Mouse (Mus musculus): ENCODE data around the gene Cd27. TPM values are rescaled to one million over a fixed set of nuclear protein-coding genes. Genes with fewer than 3 reads are reported as not detected.
"Not testable (repeated sequence)": the region's sequence is repeated elsewhere in the genome, so short reads cannot be mapped to it uniquely, and the experiment has no call there.

Cd27 gene
- total RNA-seq (2015; ENCODE audit: low replicate concordance) (5.0 and 7.5 TPM in 2 replicates), total RNA-seq (2017; ENCODE audit: low replicate concordance) (0.51 and 1.2 TPM in 2 replicates)

- no peak for ATAC-seq (replicated peaks; ENCODE audit: low FRiP score, poor library complexity, severe bottlenecking)
These were observed at the start of gene Cd27 for GRCm38 (mm10) chr6:125236782-125237181. Cd27 (minus strand) TSS chr6:125237010.

- no peak for ATAC-seq (replicated peaks; ENCODE audit: low FRiP score, poor library complexity, severe bottlenecking)
These were observed 49.1 kb upstream of the Cd27 start, which contains the start of gene Tuba3a for GRCm38 (mm10) chr6:125285890-125286289. Tuba3a (minus strand) TSS chr6:125286042.

- ATAC-seq (replicated peaks; ENCODE audit: low FRiP score, poor library complexity, severe bottlenecking), result no peak
These were observed 47.9 kb upstream of the Cd27 start for GRCm38 (mm10) chr6:125284751-125285150.

- no peak for ATAC-seq (replicated peaks; ENCODE audit: low FRiP score, poor library complexity, severe bottlenecking)
These were observed 47.4 kb upstream of the Cd27 start for GRCm38 (mm10) chr6:125284250-125284649.

GRCm38 (mm10) chr6:125282721-125283120 is 45.9 kb upstream of the Cd27 start:
- not testable (repeated sequence) for ATAC-seq (replicated peaks; ENCODE audit: low FRiP score, poor library complexity, severe bottlenecking)

GRCm38 (mm10) chr6:125279729-125280128 is 42.9 kb upstream of the Cd27 start:
- ATAC-seq (replicated peaks; ENCODE audit: low FRiP score, poor library complexity, severe bottlenecking), result no peak

- no peak for ATAC-seq (replicated peaks; ENCODE audit: low FRiP score, poor library complexity, severe bottlenecking)
These were observed 38.2 kb upstream of the Cd27 start for GRCm38 (mm10) chr6:125274841-125275563.

GRCm38 (mm10) chr6:125272228-125272785 is 35.5 kb upstream of the Cd27 start:
- no peak for ATAC-seq (replicated peaks; ENCODE audit: low FRiP score, poor library complexity, severe bottlenecking)

GRCm38 (mm10) chr6:125271455-125272227 is 34.8 kb upstream of the Cd27 start:
- peak; percentile 55 for ATAC-seq (replicated peaks; ENCODE audit: low FRiP score, poor library complexity, severe bottlenecking)

- no peak for ATAC-seq (replicated peaks; ENCODE audit: low FRiP score, poor library complexity, severe bottlenecking)
These were observed 32.0 kb upstream of the Cd27 start for GRCm38 (mm10) chr6:125268799-125269198.

- ATAC-seq (replicated peaks; ENCODE audit: low FRiP score, poor library complexity, severe bottlenecking), result no peak
These were observed 30.7 kb upstream of the Cd27 start for GRCm38 (mm10) chr6:125267469-125267868.

GRCm38 (mm10) chr6:125266600-125266999 is 29.8 kb upstream of the Cd27 start:
- not testable (repeated sequence) for ATAC-seq (replicated peaks; ENCODE audit: low FRiP score, poor library complexity, severe bottlenecking)

GRCm38 (mm10) chr6:125266091-125266490 is 29.3 kb upstream of the Cd27 start:
- no peak for ATAC-seq (replicated peaks; ENCODE audit: low FRiP score, poor library complexity, severe bottlenecking)

GRCm38 (mm10) chr6:125265239-125265638 is 28.4 kb upstream of the Cd27 start:
- no peak for ATAC-seq (replicated peaks; ENCODE audit: low FRiP score, poor library complexity, severe bottlenecking)

GRCm38 (mm10) chr6:125264219-125264618 is 27.4 kb upstream of the Cd27 start:
- ATAC-seq (replicated peaks; ENCODE audit: low FRiP score, poor library complexity, severe bottlenecking), result no peak

GRCm38 (mm10) chr6:125260006-125260555 is 23.3 kb upstream of the Cd27 start:
- ATAC-seq (replicated peaks; ENCODE audit: low FRiP score, poor library complexity, severe bottlenecking), result no peak

- ATAC-seq (replicated peaks; ENCODE audit: low FRiP score, poor library complexity, severe bottlenecking), result no peak
These were observed 19.6 kb upstream of the Cd27 start for GRCm38 (mm10) chr6:125256222-125256966.

GRCm38 (mm10) chr6:125255516-125256044 is 18.8 kb upstream of the Cd27 start:
- ATAC-seq (replicated peaks; ENCODE audit: low FRiP score, poor library complexity, severe bottlenecking), result no peak
